Mouse (Mus musculus): Measurements from ENCODE around the gene Avp. TPM values are rescaled to one million over a fixed set of nuclear protein-coding genes. Genes with fewer than 3 reads are reported as not detected.

Avp gene
- 1.2 and 1.8 TPM in 2 replicates for polyA plus RNA-seq (2015; fragmentation: Nextera tagmentation; extraction: Ambion mirVana)

DNA sequence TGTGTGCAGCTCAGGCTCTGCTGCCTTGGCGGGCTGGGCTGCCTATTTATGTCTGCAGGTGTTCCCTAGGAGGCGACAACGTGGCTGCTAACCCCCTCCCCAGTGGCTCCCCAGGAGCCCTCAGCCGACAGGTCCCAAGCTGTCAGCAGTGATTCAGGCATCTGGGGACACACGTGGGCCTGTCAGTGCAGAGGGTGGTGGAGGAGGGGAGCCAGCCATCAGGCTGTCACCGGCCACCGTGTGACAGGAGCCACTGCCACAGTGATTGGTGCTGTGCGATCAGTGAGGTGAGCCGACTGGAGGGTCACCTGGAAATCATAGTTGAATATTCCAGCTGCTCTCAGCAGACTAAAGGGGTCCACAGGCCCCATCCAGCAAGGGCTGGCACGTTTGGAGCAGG is at the start of gene Avp:
Gene Avp, minus strand, starts transcription at position 3 of the 400 bp plus-strand sequence.
- WGBS: 33% methylated on average over 10 of the region's 10 CpGs

DNA sequence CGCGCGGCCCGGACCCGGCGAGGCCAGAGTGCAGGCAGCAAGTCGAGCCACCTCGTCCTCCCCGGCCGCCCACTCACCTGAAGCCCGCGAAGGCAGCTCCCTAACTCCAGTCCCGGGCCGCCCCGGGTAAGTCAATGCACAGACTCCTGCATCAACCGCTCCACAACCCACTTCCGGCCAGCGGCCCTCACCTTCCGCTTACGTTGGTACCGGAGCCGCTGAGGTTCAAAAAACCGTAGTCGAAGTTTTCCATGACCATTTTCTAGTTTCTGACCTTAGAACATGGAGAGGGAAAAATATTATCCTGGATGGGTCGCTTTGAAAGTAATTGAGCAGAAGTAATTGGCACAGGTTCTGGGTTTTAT is 47.5 kb upstream of the Avp start, which contains the start of the genes Fastkd5 and Ubox5:
Gene Fastkd5, minus strand, starts transcription at position 189 of the 365 bp plus-strand sequence.
Gene Ubox5, minus strand, starts transcription at position 200 of the 365 bp plus-strand sequence.
- Histone ChIP-seq H3K27ac (peak within 1 kb of the TSS; percentile 61; the same call in 1 of the 2 replicates), H3K4me2 (peak within 1 kb of the TSS; percentile 85), H3K4me3 (peak within 1 kb of the TSS; percentile 97), H3K9ac (peak within 1 kb of the TSS; percentile 95), H3K36me3 (ENCODE audit: poor library complexity, severe bottlenecking) (peaks cover 31% of the 10 kb centered on the region), H3K4me1 (peaks cover 37% of the 10 kb centered on the region), H3K9me3 (replicated peaks) (no peaks in the 10 kb centered on the region), H3K27me3 (peaks cover 16% of the 10 kb centered on the region)
- 1% methylated on average over 25 of the region's 25 CpGs for WGBS
- ATAC-seq: peak; percentile 92

More for the DNA sequence above, at the start of gene Avp:
- peaks cover 60% of the 10 kb centered on the region for H3K27me3 ChIP-seq
- no peaks in the 10 kb centered on the region for H3K9me3 ChIP-seq (replicated peaks)
- peaks cover 17% of the 10 kb centered on the region for H3K4me1 ChIP-seq
- no peak within 1 kb of the TSS for H3K4me3 ChIP-seq
- H3K4me2 ChIP-seq: no peak within 1 kb of the TSS; the same call in 1 of the 2 replicates
- no peaks in the 10 kb centered on the region for H3K36me3 ChIP-seq (ENCODE audit: poor library complexity, severe bottlenecking)
- no peak within 1 kb of the TSS for H3K27ac ChIP-seq
- no peak within 1 kb of the TSS for H3K9ac ChIP-seq
- ATAC-seq: no peak

DNA sequence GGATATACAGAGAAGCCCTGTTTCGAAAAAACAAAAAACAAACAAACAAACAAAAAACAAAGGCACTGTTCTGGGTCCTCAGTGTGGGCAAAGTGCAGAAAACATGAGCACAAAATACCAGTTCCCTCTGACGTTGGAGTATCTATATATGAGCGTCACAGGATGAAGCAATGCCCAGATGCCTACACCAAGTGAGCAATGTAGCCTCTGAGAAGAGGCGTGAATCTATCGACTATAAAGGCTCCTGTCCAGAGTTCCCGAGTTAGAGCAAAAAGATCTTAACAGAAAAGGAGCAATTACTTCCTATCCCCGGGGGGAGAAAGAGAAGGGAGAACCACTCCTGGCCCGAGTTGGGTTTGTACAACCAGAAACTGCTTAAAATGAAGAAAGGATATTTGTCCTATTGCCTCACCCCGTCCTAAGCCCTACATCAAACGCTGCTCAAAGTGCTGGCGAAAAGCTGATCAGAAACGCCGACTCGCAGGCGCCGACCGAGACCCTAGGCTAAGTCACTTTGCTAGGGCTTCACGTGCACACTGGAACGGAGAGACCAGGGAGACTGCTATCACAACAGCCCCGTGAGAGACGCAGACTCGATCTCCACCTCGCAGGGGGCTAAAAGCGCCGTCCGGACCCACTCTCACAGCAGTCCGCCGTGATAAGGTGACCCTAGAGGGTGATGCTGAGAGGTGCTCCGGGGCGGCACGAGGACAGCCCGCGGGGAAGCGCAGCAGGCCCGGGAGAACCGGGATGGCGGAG is 46.9 kb upstream of the Avp start:
- H3K27ac ChIP-seq: peak overlapping the region; percentile 61; the same call in 1 of the 2 replicates
- peak overlapping the region; percentile 97 for H3K4me3 ChIP-seq
- H3K4me1 ChIP-seq: peaks cover 31% of the 10 kb centered on the region
- WGBS: 2% methylated on average over 36 of the region's 37 CpGs
- ATAC-seq: peak; percentile 65
- H3K9ac ChIP-seq: peak overlapping the region; percentile 95
- peak overlapping the region; percentile 85 for H3K4me2 ChIP-seq
- H3K36me3 ChIP-seq (ENCODE audit: poor library complexity, severe bottlenecking): peaks cover 33% of the 10 kb centered on the region
- no peaks in the 10 kb centered on the region for H3K9me3 ChIP-seq (replicated peaks)
- peaks cover 11% of the 10 kb centered on the region for H3K27me3 ChIP-seq

DNA sequence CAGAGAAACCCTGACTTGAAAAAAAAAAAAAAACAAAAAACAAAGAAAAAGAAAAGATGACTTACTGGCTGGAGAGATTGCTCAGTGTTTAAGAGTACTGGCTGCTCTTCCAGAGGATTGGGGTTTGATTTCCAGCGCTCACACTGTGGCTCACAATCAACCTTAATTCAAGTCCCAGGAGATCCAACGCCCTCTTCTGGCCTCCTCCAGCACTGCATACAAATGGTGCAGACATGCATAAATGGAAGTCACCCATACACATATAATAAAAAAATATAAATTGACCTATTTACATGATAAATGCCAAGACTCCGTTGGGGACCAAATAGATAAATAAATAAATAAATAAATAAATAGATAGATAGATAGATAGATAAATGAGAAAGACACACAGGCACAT is 46.1 kb upstream of the Avp start:
- Histone ChIP-seq H3K4me3 (peak overlapping the region; percentile 97; the same call in 1 of the 2 replicates), H3K9me3 (replicated peaks) (no peaks in the 10 kb centered on the region), H3K27ac (no peak overlapping the region), H3K9ac (no peak overlapping the region), H3K36me3 (ENCODE audit: poor library complexity, severe bottlenecking) (peaks cover 40% of the 10 kb centered on the region), H3K4me1 (peaks cover 26% of the 10 kb centered on the region), H3K4me2 (peak overlapping the region; percentile 85), H3K27me3 (peaks cover 3% of the 10 kb centered on the region; the same call in 1 of the 2 replicates)
- ATAC-seq: no peak
- 69% methylated on average over 3 of the region's 3 CpGs for WGBS

DNA sequence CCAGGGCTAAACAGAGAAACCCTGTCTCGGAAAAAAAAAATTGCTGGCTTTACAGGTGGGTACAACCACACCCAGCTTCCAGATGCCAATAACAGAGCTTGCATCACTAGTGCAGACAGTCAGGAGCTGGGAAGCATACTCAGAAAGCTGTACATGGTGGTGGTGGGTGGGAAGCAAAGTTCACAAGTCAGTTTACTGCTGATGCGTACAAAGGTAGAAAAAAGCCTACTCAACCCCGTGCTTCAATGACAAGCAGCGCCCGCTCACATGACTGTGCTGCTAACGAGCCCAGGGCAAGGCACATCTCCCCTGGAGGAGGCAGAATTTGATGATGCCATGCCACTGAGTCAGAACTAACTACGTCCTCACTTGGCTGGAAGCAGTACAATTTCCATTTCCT is 36.6 kb upstream of the Avp start:
- Histone ChIP-seq H3K9ac (no peak overlapping the region), H3K36me3 (ENCODE audit: poor library complexity, severe bottlenecking) (peaks cover 57% of the 10 kb centered on the region)

DNA sequence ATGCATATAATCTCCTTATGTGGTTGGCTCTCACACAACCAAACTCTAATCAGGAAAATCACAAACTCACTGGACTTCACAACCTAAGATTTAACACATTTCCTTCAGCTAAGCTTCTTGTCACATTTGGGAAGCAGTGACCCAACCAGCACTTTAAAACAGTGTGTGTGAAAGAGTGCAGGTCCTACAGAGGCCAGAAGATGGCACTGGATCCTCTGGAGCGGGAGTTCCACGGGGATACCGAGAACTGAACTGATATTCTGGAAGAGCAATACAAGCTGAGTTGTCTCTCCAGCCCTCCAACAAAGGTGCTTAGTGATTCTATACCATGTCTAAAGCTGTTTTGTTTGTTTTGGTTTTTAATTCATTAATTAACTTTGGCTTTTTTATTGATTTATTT is 30.7 kb upstream of the Avp start:
- ATAC-seq: no peak
- H3K27me3 ChIP-seq: no peaks in the 10 kb centered on the region
- no peak overlapping the region for H3K27ac ChIP-seq
- peaks cover 39% of the 10 kb centered on the region for H3K36me3 ChIP-seq (ENCODE audit: poor library complexity, severe bottlenecking)
- no peak overlapping the region for H3K4me2 ChIP-seq
- no peak overlapping the region for H3K4me3 ChIP-seq
- no peaks in the 10 kb centered on the region for H3K4me1 ChIP-seq
- H3K9ac ChIP-seq: no peak overlapping the region
- no peaks in the 10 kb centered on the region for H3K9me3 ChIP-seq (replicated peaks)
- WGBS: 67% methylated on average over 3 of the region's 3 CpGs

More for the DNA sequence above, 36.6 kb upstream of the Avp start:
- Histone ChIP-seq H3K4me1 (no peaks in the 10 kb centered on the region), H3K4me3 (no peak overlapping the region), H3K27ac (no peak overlapping the region), H3K9me3 (replicated peaks) (no peaks in the 10 kb centered on the region), H3K27me3 (no peaks in the 10 kb centered on the region), H3K4me2 (no peak overlapping the region)
- no peak for ATAC-seq
- 87% methylated on average over 7 of the region's 7 CpGs for WGBS

DNA sequence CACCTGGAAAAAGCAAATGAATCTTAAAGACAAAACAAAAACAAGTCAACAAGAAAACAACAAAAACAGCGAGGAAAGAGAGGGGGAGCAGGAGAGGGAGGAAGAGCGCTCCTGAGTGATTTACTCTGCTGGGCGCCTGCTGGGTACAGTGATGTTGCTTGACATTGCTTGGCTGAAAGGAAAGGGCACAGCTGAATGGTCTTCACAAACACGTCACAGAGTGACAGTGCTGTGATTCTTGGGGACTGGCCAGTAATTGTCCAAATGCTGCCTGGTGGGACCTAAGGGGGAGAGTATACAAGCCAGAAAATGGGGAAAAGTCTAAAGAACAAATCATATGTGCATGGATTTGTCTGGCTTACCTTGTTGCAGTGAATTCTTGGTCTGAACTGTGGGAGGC is 19.8 kb upstream of the Avp start:
- Histone ChIP-seq H3K9ac (no peak overlapping the region), H3K27ac (no peak overlapping the region), H3K27me3 (no peaks in the 10 kb centered on the region), H3K9me3 (replicated peaks) (no peaks in the 10 kb centered on the region), H3K4me2 (no peak overlapping the region), H3K4me3 (no peak overlapping the region), H3K36me3 (ENCODE audit: poor library complexity, severe bottlenecking) (peaks cover 62% of the 10 kb centered on the region), H3K4me1 (no peaks in the 10 kb centered on the region)
- 86% methylated on average over 4 of the region's 4 CpGs for WGBS
- ATAC-seq: no peak

DNA sequence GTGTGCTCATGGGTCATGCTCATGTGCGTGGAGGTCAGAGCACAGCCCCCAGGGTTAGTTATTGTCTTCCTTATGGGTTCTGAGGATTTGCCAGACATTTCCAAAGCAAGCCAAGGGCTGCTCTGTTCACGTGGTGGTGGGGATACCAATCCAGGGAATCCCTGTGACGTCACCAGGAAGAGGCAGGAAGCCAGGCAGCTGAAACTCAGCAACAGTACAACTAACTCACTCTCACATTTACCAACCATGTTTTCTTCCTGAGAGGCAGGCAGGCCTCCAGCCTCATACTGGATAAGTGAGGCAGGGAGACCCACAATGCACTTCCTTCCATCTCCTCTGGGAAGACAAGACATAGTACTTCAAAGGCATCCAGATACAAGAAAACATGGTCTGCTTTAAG is 16.0 kb upstream of the Avp start:
- ATAC-seq: no peak
- no peaks in the 10 kb centered on the region for H3K9me3 ChIP-seq (replicated peaks)
- no peak overlapping the region for H3K27ac ChIP-seq
- no peaks in the 10 kb centered on the region for H3K4me1 ChIP-seq
- H3K9ac ChIP-seq: no peak overlapping the region
- no peak overlapping the region for H3K4me2 ChIP-seq
- H3K36me3 ChIP-seq (ENCODE audit: poor library complexity, severe bottlenecking): peaks cover 82% of the 10 kb centered on the region
- no peaks in the 10 kb centered on the region for H3K27me3 ChIP-seq
- WGBS: 81% methylated on average over 3 of the region's 3 CpGs
- H3K4me3 ChIP-seq: no peak overlapping the region

DNA sequence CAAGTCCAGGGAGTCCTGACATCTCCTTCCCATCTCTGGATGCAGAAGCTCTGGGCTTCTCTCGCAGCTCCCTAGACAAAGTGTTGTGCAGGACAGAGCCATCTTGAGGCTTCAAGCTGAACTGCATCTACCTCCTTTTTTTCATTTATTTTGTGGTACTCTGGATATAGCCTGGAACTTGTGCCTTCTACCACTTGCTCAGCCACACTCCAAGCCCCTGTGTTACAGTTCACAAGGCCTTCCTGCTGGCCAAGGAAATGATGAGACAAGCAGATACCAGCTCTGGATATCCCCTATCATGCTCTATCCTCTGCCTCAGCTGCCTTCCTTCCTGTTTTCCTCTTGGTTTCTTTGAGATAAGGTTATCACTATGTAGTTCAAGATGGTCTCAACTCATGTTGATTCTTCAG is 15.3 kb upstream of the Avp start:
- Histone ChIP-seq H3K27ac (no peak overlapping the region), H3K9me3 (replicated peaks) (no peaks in the 10 kb centered on the region), H3K4me2 (no peak overlapping the region), H3K36me3 (ENCODE audit: poor library complexity, severe bottlenecking) (peaks cover 79% of the 10 kb centered on the region), H3K27me3 (no peaks in the 10 kb centered on the region), H3K9ac (no peak overlapping the region), H3K4me3 (no peak overlapping the region), H3K4me1 (no peaks in the 10 kb centered on the region)
- WGBS: 10% methylated on average over 1 of the region's 1 CpGs
- ATAC-seq: 0 out of 2 replicates have a peak, but pooled peaks have one; percentile 13

DNA sequence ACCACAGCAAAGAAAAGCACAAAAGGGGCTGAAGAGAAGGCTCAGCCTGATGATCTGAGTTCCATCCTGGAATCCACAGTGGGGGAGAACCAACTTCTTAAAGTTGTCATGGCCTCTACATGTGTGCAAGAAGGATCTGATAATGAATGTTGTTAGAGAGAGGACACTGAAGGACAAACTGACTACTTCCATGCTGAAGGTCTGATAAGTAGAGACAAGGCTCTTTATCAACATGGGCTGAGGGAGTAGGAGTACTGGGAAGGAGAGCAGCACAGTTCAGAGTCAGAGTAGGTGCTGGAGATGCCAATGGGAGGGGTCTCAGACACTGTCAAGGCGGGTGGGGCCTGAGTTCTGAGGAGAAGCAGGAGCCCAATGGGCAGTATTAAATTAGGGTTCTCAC is 13.2 kb upstream of the Avp start:
- peaks cover 83% of the 10 kb centered on the region for H3K36me3 ChIP-seq (ENCODE audit: poor library complexity, severe bottlenecking)
- H3K4me2 ChIP-seq: no peak overlapping the region
- 92% methylated on average over 1 of the region's 1 CpGs for WGBS

DNA sequence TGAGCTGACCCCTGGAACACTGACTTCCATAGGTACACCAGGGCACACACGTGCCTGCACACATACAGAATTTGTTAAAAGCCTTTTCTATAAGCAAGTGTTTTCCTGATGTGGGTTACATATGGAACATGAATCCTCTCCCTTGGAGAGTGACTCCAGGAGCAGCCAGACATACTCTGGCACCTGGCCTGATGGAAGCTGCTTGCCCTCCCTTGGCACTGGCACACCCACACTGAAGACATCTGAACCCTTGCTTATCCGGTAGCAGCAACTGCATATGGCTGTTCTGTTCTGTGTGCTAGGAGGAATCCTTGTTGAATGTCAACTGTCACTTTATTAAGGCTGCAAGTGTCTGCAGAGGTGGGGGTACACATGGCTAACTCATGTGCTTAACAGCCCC is 8.7 kb upstream of the Avp start:
- Histone ChIP-seq H3K9me3 (replicated peaks) (no peaks in the 10 kb centered on the region), H3K27ac (no peak overlapping the region), H3K4me3 (no peak overlapping the region), H3K4me2 (no peak overlapping the region), H3K36me3 (ENCODE audit: poor library complexity, severe bottlenecking) (peaks cover 54% of the 10 kb centered on the region), H3K9ac (no peak overlapping the region), H3K4me1 (no peaks in the 10 kb centered on the region), H3K27me3 (no peaks in the 10 kb centered on the region)
- ATAC-seq: no peak
- WGBS: 98% methylated on average over 2 of the region's 2 CpGs

More for the DNA sequence above, 13.2 kb upstream of the Avp start:
- no peak overlapping the region for H3K27ac ChIP-seq
- no peak overlapping the region for H3K9ac ChIP-seq
- H3K9me3 ChIP-seq (replicated peaks): no peaks in the 10 kb centered on the region
- no peak for ATAC-seq
- H3K4me1 ChIP-seq: no peaks in the 10 kb centered on the region
- no peaks in the 10 kb centered on the region for H3K27me3 ChIP-seq
- H3K4me3 ChIP-seq: no peak overlapping the region

DNA sequence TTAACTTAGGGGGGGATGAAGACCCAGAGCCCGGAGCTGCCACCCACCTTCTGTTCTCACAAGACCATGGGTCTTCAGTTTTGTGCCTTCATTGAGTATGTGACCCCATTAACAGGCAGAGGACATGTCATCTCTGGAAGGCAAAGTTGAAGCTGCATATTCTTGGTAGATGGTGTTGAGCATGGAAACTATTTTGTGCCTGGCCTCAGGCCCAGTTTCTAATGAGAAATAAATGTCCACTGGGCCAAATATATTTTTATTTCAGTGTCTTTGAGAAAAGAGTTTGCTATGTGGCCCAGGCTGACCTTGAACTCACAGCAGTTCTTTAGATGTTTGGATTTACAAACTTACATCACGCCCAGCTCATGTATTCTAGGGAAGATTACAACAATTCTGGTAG is 7.4 kb upstream of the Avp start:
- Histone ChIP-seq H3K36me3 (ENCODE audit: poor library complexity, severe bottlenecking) (peaks cover 43% of the 10 kb centered on the region), H3K9ac (no peak overlapping the region), H3K27ac (no peak overlapping the region), H3K4me2 (no peak overlapping the region), H3K4me1 (no peaks in the 10 kb centered on the region), H3K9me3 (replicated peaks) (no peaks in the 10 kb centered on the region), H3K27me3 (no peaks in the 10 kb centered on the region), H3K4me3 (no peak overlapping the region)
- 91% methylated on average over 2 of the region's 2 CpGs for WGBS
- no peak for ATAC-seq
